Mouse (Mus musculus) thymus, adult 2 months (tissue): ENCODE results near the gene Aire. TPM values are rescaled to one million over a fixed set of nuclear protein-coding genes. Genes with fewer than 3 reads are reported as not detected.
A peak's percentile ranks its signal among the peaks of the same experiment; 100 is the strongest.
"Not testable (repeated sequence)": the region's sequence is repeated elsewhere in the genome, so short reads cannot be mapped to it uniquely, and the experiment has no call there.

Experiments
- DNase-seq: peaks from one replicate; pipeline ENCODE4 v3.0.0; 2021
- H3K27ac ChIP-seq: fragments of 200-500 bp; 2 replicates; pipeline ENCODE4 v1.5.1; 2012; ENCODE audit warnings: low read length, control low read depth; ENCODE audit not compliant: control insufficient read depth, insufficient read depth
- H3K27me3 ChIP-seq: fragments of 200-500 bp; 2 replicates; pipeline ENCODE4 v1.6.1; 2012; ENCODE audit warnings: mild to moderate bottlenecking, low read length, moderate library complexity, mixed read lengths; ENCODE audit not compliant: control insufficient read depth, insufficient read depth
- H3K36me3 ChIP-seq: fragments of 200-500 bp; 2 replicates; pipeline ENCODE4 v1.6.1; 2012; ENCODE audit warnings: mild to moderate bottlenecking, low read length, moderate library complexity; ENCODE audit not compliant: control insufficient read depth, insufficient read depth
- H3K4me1 ChIP-seq: fragments of 200-500 bp; replicated peaks from 2 replicates; pipeline ENCODE4 v1.6.1; 2012; ENCODE audit warnings: low read length; ENCODE audit not compliant: control insufficient read depth, insufficient read depth
- H3K4me3 ChIP-seq: fragments of 200-500 bp; 2 replicates; pipeline ENCODE4 v1.5.1; 2012; ENCODE audit warnings: mild to moderate bottlenecking, low read length, control low read depth, moderate library complexity; ENCODE audit not compliant: control insufficient read depth, insufficient read depth
- CTCF ChIP-seq: fragments of 200-500 bp; IDR thresholded peaks from 2 replicates; pipeline ENCODE4 v1.5.1; 2012; ENCODE audit warnings: mild to moderate bottlenecking, control low read depth, low read length, moderate library complexity, borderline replicate concordance; ENCODE audit not compliant: control insufficient read depth, poor library complexity, insufficient read depth; ENCODE audit errors: extremely low read depth
- POLR2A ChIP-seq: fragments of 200-500 bp; IDR thresholded peaks from 2 replicates; pipeline ENCODE4 v1.6.1; 2012; ENCODE audit warnings: mild to moderate bottlenecking, low read length, control low read depth, moderate library complexity; ENCODE audit not compliant: control insufficient read depth, poor library complexity, insufficient read depth; ENCODE audit errors: extremely low read depth
- WGBS: fragments of 180-500 bp; shearing (Covaris S2); methylation state at CpG from one replicate; pipeline ENCODE4 v1.1.7; 2018; 5-methylcytosine and 5-hydroxymethylcytosine counted together
- polyA plus RNA-seq: library from polyadenylated mRNA; depleted of rRNA; stranded (reverse); fragments of >200 nt; gene quantifications from 2 replicates; pipeline ENCODE4 v1.2.3, GENCODE M21; 2012

Gene Aire
- polyA plus RNA-seq, 1 experiment: 93.7 TPM

- Histone ChIP-seq H3K36me3 (no peaks in the 10 kb centered on the region), H3K27ac (no peak overlapping the region), H3K4me3 (no peak overlapping the region), H3K27me3 (no peaks in the 10 kb centered on the region), H3K4me1 (peaks cover 2% of the 10 kb centered on the region)
- no peak for DNase-seq
- TF ChIP-seq POLR2A: no peak
- no peak for TF ChIP-seq CTCF
- WGBS: 92% methylated on average over 4 of the region's 4 CpGs
Measured at GRCm38 (mm10) chr10:78019291-78019690, 24.1 kb downstream of the Aire start.

- DNase-seq: peak; percentile 73
- Histone ChIP-seq H3K4me3 (no peak overlapping the region), H3K27ac (no peak overlapping the region), H3K4me1 (peaks cover 2% of the 10 kb centered on the region), H3K27me3 (no peaks in the 10 kb centered on the region), H3K36me3 (no peaks in the 10 kb centered on the region)
- TF ChIP-seq POLR2A (0 out of 2 replicates have a peak, but pooled peaks have one; percentile 15), CTCF (peak; percentile 97)
- 18% methylated on average over 19 of the region's 19 CpGs for WGBS
Measured at GRCm38 (mm10) chr10:78018797-78019203, 24.6 kb downstream of the Aire start.

- Histone ChIP-seq H3K27me3 (no peaks in the 10 kb centered on the region), H3K4me1 (peaks cover 2% of the 10 kb centered on the region), H3K36me3 (no peaks in the 10 kb centered on the region), H3K27ac (no peak overlapping the region), H3K4me3 (no peak overlapping the region)
- TF ChIP-seq CTCF: no peak
- no peak for TF ChIP-seq POLR2A
- WGBS: 84% methylated on average over 5 of the region's 5 CpGs
- DNase-seq: no peak
Measured at GRCm38 (mm10) chr10:78016366-78016765, 27.0 kb downstream of the Aire start.

GRCm38 (mm10) chr10:78015489-78015888 lies 27.9 kb downstream of the Aire start:
- TF ChIP-seq POLR2A (no peak), CTCF (no peak)
- Histone ChIP-seq H3K36me3 (no peaks in the 10 kb centered on the region), H3K27me3 (no peaks in the 10 kb centered on the region), H3K27ac (no peak overlapping the region), H3K4me3 (no peak overlapping the region), H3K4me1 (peaks cover 4% of the 10 kb centered on the region)
- 97% methylated on average over 1 of the region's 1 CpGs for WGBS
- no peak for DNase-seq

- no peak overlapping the region for H3K27ac ChIP-seq
- TF ChIP-seq CTCF (no peak), POLR2A (no peak)
- 96% methylated on average over 18 of the region's 18 CpGs for WGBS
- DNase-seq: no peak
- peaks cover 15% of the 10 kb centered on the region for H3K4me1 ChIP-seq
- H3K27me3 ChIP-seq: no peaks in the 10 kb centered on the region
- no peaks in the 10 kb centered on the region for H3K36me3 ChIP-seq
- no peak overlapping the region for H3K4me3 ChIP-seq
Measured at GRCm38 (mm10) chr10:78012661-78013495, 30.5 kb downstream of the Aire start.

GRCm38 (mm10) chr10:78011116-78011515 lies 32.3 kb downstream of the Aire start:
- 92% methylated on average over 5 of the region's 5 CpGs for WGBS
- not testable (repeated sequence) for DNase-seq, H3K27me3 ChIP-seq, H3K36me3 ChIP-seq, H3K27ac ChIP-seq, H3K4me3 ChIP-seq
- H3K4me1 ChIP-seq: peaks cover 19% of the 10 kb centered on the region

GRCm38 (mm10) chr10:78010335-78010734 lies 33.1 kb downstream of the Aire start:
- Histone ChIP-seq H3K36me3 (no peaks in the 10 kb centered on the region), H3K27ac (no peak overlapping the region), H3K4me3 (peak overlapping the region; percentile 27), H3K27me3 (no peaks in the 10 kb centered on the region), H3K4me1 (peaks cover 19% of the 10 kb centered on the region)
- no peak for DNase-seq
- WGBS: 7% methylated on average over 10 of the region's 10 CpGs
- no peak for TF ChIP-seq CTCF
- TF ChIP-seq POLR2A: no peak
